Mouse (Mus musculus) midbrain, embryonic 16.5 days (tissue): ENCODE results near the gene Hibadh. TPM values are rescaled to one million over a fixed set of nuclear protein-coding genes. Genes with fewer than 3 reads are reported as not detected.
A peak's percentile ranks its signal among the peaks of the same experiment; 100 is the strongest.

Source experiments
- ATAC-seq: fragments of 200-750 bp; cut with Nextera tagmentation; 2 replicates; pipeline ENCODE4 v1.8.0; 2017; ENCODE audit warnings: moderate TSS enrichment
- H3K27ac ChIP-seq: fragments of 300-500 bp; sonication (generic); 2 replicates; pipeline ENCODE4 v1.5.1; 2014; ENCODE audit warnings: mild to moderate bottlenecking, low read length, mixed read lengths
- H3K27me3 ChIP-seq: fragments of 300-500 bp; sonication (generic); 2 replicates; pipeline ENCODE4 v1.6.1; 2014; ENCODE audit warnings: low read depth, low read length, mixed read lengths; ENCODE audit not compliant: control insufficient read depth, insufficient read depth
- H3K36me3 ChIP-seq: fragments of 300-500 bp; sonication (generic); 2 replicates; pipeline ENCODE4 v1.6.1; 2014; ENCODE audit warnings: mild to moderate bottlenecking, low read length, moderate library complexity, mixed read lengths; ENCODE audit not compliant: control insufficient read depth, insufficient read depth
- H3K4me1 ChIP-seq: fragments of 300-500 bp; sonication (generic); 2 replicates; pipeline ENCODE4 v1.6.1; 2014; ENCODE audit warnings: mild to moderate bottlenecking, low read length, mixed read lengths; ENCODE audit not compliant: control insufficient read depth, insufficient read depth
- H3K4me2 ChIP-seq: fragments of 300-500 bp; sonication (generic); 2 replicates; pipeline ENCODE4 v1.6.1; 2014; ENCODE audit warnings: mild to moderate bottlenecking, low read length, mixed read lengths
- H3K4me3 ChIP-seq: fragments of 300-500 bp; sonication (generic); 2 replicates; pipeline ENCODE4 v1.5.1; 2014; ENCODE audit warnings: low read depth, mild to moderate bottlenecking, low read length, moderate library complexity, mixed read lengths
- H3K9ac ChIP-seq: fragments of 300-500 bp; sonication (generic); 2 replicates; pipeline ENCODE4 v1.6.1; 2014; ENCODE audit warnings: low read depth, low read length, mixed read lengths
- H3K9me3 ChIP-seq: fragments of 300-500 bp; sonication (generic); replicated peaks from 2 replicates; pipeline ENCODE4 v1.6.1; 2014; ENCODE audit warnings: mild to moderate bottlenecking, low read length, mixed read lengths; ENCODE audit not compliant: control insufficient read depth, poor library complexity, severe bottlenecking
- WGBS: fragments of 180-500 bp; shearing (Covaris S2); extraction: QIAGEN DNeasy Blood & Tissue Kit; methylation state at CpG from one replicate; pipeline ENCODE4 v1.1.7; 2014; 5-methylcytosine and 5-hydroxymethylcytosine counted together
- polyA plus RNA-seq: library from polyadenylated mRNA; unstranded; fragments of >200 nt; fragmentation: Nextera tagmentation; extraction: Ambion mirVana; gene quantifications from 2 replicates; pipeline ENCODE4 v1.2.1, GENCODE M21; 2015

The Hibadh gene
- polyA plus RNA-seq, 1 experiment from 2014 or later, result 64.7 TPM

GRCm38 (mm10) chr6:52642152-52642551 is 2.0 kb upstream of the Hibadh start:
- Histone ChIP-seq H3K4me2 (no peak overlapping the region), H3K36me3 (no peaks in the 10 kb centered on the region), H3K9ac (no peak overlapping the region), H3K9me3 (no peaks in the 10 kb centered on the region), H3K27me3 (no peaks in the 10 kb centered on the region), H3K27ac (no peak overlapping the region), H3K4me1 (peaks cover 9% of the 10 kb centered on the region), H3K4me3 (no peak overlapping the region)
- ATAC-seq, result no peak
- 41% methylated on average over 7 of the region's 7 CpGs for WGBS

- Histone ChIP-seq H3K4me2 (no peak overlapping the region), H3K27ac (no peak overlapping the region), H3K36me3 (no peaks in the 10 kb centered on the region), H3K9ac (no peak overlapping the region), H3K27me3 (no peaks in the 10 kb centered on the region), H3K4me1 (peaks cover 9% of the 10 kb centered on the region), H3K9me3 (no peaks in the 10 kb centered on the region), H3K4me3 (no peak overlapping the region)
- ATAC-seq, result no peak
- WGBS, result 74% methylated on average over 3 of the region's 3 CpGs
These were observed 887 bp upstream of the Hibadh start for GRCm38 (mm10) chr6:52641076-52641475.

- H3K4me1 ChIP-seq, result peaks cover 9% of the 10 kb centered on the region
- no peaks in the 10 kb centered on the region for H3K27me3 ChIP-seq
- H3K4me3 ChIP-seq, result peak overlapping the region; percentile 75
- WGBS, result 1% methylated on average over 28 of the region's 28 CpGs
- peak overlapping the region; percentile 85 for H3K4me2 ChIP-seq
- peak overlapping the region; percentile 85 for H3K9ac ChIP-seq
- peak overlapping the region; percentile 80 for H3K27ac ChIP-seq
- peak; percentile 72; the same call in 1 of the 2 replicates for ATAC-seq
- H3K36me3 ChIP-seq, result no peaks in the 10 kb centered on the region
- no peaks in the 10 kb centered on the region for H3K9me3 ChIP-seq
These were observed 504 bp downstream of the Hibadh start for GRCm38 (mm10) chr6:52639546-52640223.

GRCm38 (mm10) chr6:52638471-52639185 is 1.6 kb downstream of the Hibadh start:
- Histone ChIP-seq H3K4me1 (peaks cover 9% of the 10 kb centered on the region), H3K4me2 (no peak overlapping the region; the same call in 1 of the 2 replicates), H3K9ac (no peak overlapping the region), H3K9me3 (no peaks in the 10 kb centered on the region), H3K4me3 (no peak overlapping the region), H3K36me3 (no peaks in the 10 kb centered on the region), H3K27ac (no peak overlapping the region), H3K27me3 (no peaks in the 10 kb centered on the region)
- WGBS, result 91% methylated on average over 1 of the region's 1 CpGs
- ATAC-seq, result no peak

- no peak overlapping the region for H3K9ac ChIP-seq
- H3K4me1 ChIP-seq, result peaks cover 9% of the 10 kb centered on the region
- no peaks in the 10 kb centered on the region for H3K27me3 ChIP-seq
- no peak for ATAC-seq
- WGBS, result 93% methylated on average over 4 of the region's 4 CpGs
- no peak overlapping the region for H3K27ac ChIP-seq
- no peak overlapping the region for H3K4me2 ChIP-seq
- no peaks in the 10 kb centered on the region for H3K9me3 ChIP-seq
- H3K4me3 ChIP-seq, result no peak overlapping the region
- H3K36me3 ChIP-seq, result no peaks in the 10 kb centered on the region
These were observed 2.9 kb downstream of the Hibadh start for GRCm38 (mm10) chr6:52637337-52637736.

- Histone ChIP-seq H3K4me2 (no peak overlapping the region), H3K4me1 (peaks cover 9% of the 10 kb centered on the region), H3K27ac (no peak overlapping the region), H3K36me3 (no peaks in the 10 kb centered on the region), H3K27me3 (no peaks in the 10 kb centered on the region), H3K4me3 (no peak overlapping the region), H3K9ac (no peak overlapping the region), H3K9me3 (no peaks in the 10 kb centered on the region)
- WGBS, result 94% methylated on average over 2 of the region's 2 CpGs
- no peak for ATAC-seq
These were observed 4.8 kb downstream of the Hibadh start for GRCm38 (mm10) chr6:52635395-52635794.

- Histone ChIP-seq H3K4me3 (no peak overlapping the region), H3K9me3 (no peaks in the 10 kb centered on the region), H3K27me3 (no peaks in the 10 kb centered on the region), H3K4me2 (no peak overlapping the region), H3K4me1 (no peaks in the 10 kb centered on the region), H3K27ac (no peak overlapping the region), H3K36me3 (no peaks in the 10 kb centered on the region), H3K9ac (no peak overlapping the region)
- ATAC-seq, result no peak
- 93% methylated on average over 4 of the region's 4 CpGs for WGBS
These were observed 9.6 kb downstream of the Hibadh start for GRCm38 (mm10) chr6:52630625-52631024.

GRCm38 (mm10) chr6:52629180-52629579 is 11.0 kb downstream of the Hibadh start:
- WGBS, result 96% methylated on average over 4 of the region's 4 CpGs
- no peak for ATAC-seq

GRCm38 (mm10) chr6:52626735-52627134 is 13.5 kb downstream of the Hibadh start:
- Histone ChIP-seq H3K27ac (no peak overlapping the region), H3K4me2 (no peak overlapping the region), H3K4me3 (no peak overlapping the region), H3K9ac (no peak overlapping the region), H3K27me3 (no peaks in the 10 kb centered on the region), H3K9me3 (no peaks in the 10 kb centered on the region), H3K36me3 (no peaks in the 10 kb centered on the region), H3K4me1 (no peaks in the 10 kb centered on the region)
- no peak for ATAC-seq
- 95% methylated on average over 4 of the region's 4 CpGs for WGBS

More at GRCm38 (mm10) chr6:52629180-52629579, 11.0 kb downstream of the Hibadh start:
- Histone ChIP-seq H3K27ac (no peak overlapping the region), H3K4me3 (no peak overlapping the region), H3K27me3 (no peaks in the 10 kb centered on the region), H3K9me3 (no peaks in the 10 kb centered on the region), H3K9ac (no peak overlapping the region), H3K36me3 (no peaks in the 10 kb centered on the region), H3K4me2 (no peak overlapping the region), H3K4me1 (no peaks in the 10 kb centered on the region)
